Mouse (Mus musculus) MEL (cell line): ENCODE data around the gene Ipo7. TPM values are rescaled to one million over a fixed set of nuclear protein-coding genes. Genes with fewer than 3 reads are reported as not detected.

Experiments used
- DNase-seq: peaks from one replicate; pipeline ENCODE4 v3.0.0; 2011; ENCODE audit warnings: low read depth, low spot score
- H3K27ac ChIP-seq: 2 replicates; pipeline ENCODE4 v1.5.1; 2012; ENCODE audit warnings: low read depth, mild to moderate bottlenecking, control low read depth, low read length, moderate library complexity; ENCODE audit not compliant: control insufficient read depth
- H3K27me3 ChIP-seq, 2 experiments: fragments of 150-350 bp in 1 of 2; sonication (generic) in 1 of 2; 2 replicates each; pipeline ENCODE4 v1.6.1; 2012; ENCODE audit warnings: low read length in 2 of 2, mild to moderate bottlenecking in 2 of 2, improper control_type of control experiment in 1 of 2, moderate library complexity in 1 of 2; ENCODE audit not compliant: insufficient read depth in 2 of 2, control insufficient read depth in 1 of 2
- H3K36me3 ChIP-seq, 2 experiments: 2 replicates each; pipeline ENCODE4 v1.6.1; 2012 to 2014; ENCODE audit warnings: low read length in 2 of 2, improper control_type of control experiment in 1 of 2, inconsistent platforms in 1 of 2, mild to moderate bottlenecking in 1 of 2; ENCODE audit not compliant: insufficient read depth in 2 of 2, control insufficient read depth in 1 of 2
- H3K4me1 ChIP-seq, 2 experiments: fragments of 150-350 bp in 1 of 2; sonication (generic) in 1 of 2; 2 replicates each; pipeline ENCODE4 v1.6.1; 2012; ENCODE audit warnings: low read length in 2 of 2, improper control_type of control experiment in 1 of 2, mild to moderate bottlenecking in 1 of 2; ENCODE audit not compliant: insufficient read depth in 2 of 2, control insufficient read depth in 1 of 2
- H3K4me3 ChIP-seq, 2 experiments: fragments of 150-350 bp in 1 of 2; sonication (generic) in 1 of 2; 2 replicates each; pipeline ENCODE4 v1.5.1; 2012; ENCODE audit warnings: low read depth in 2 of 2, low read length in 2 of 2, mild to moderate bottlenecking in 2 of 2, moderate library complexity in 2 of 2, control low read depth in 1 of 2, improper control_type of control experiment in 1 of 2; ENCODE audit not compliant: control insufficient read depth in 1 of 2, insufficient read depth in 1 of 2
- H3K79me2 ChIP-seq: 2 replicates; pipeline ENCODE4 v1.6.1; 2012; ENCODE audit warnings: mild to moderate bottlenecking, low read length, moderate library complexity; ENCODE audit not compliant: control insufficient read depth, poor library complexity, insufficient read depth
- H3K9ac ChIP-seq: 2 replicates; pipeline ENCODE4 v1.6.1; 2012; ENCODE audit warnings: low read depth, mild to moderate bottlenecking, control low read depth, low read length, moderate library complexity; ENCODE audit not compliant: control insufficient read depth, poor library complexity, severe bottlenecking
- H3K9me3 ChIP-seq: fragments of 150-350 bp; sonication (generic); replicated peaks from 2 replicates; pipeline ENCODE4 v1.6.1; 2012; ENCODE audit warnings: mild to moderate bottlenecking, low read length, improper control_type of control experiment, moderate library complexity; ENCODE audit not compliant: insufficient read depth
- BHLHE40 ChIP-seq: IDR thresholded peaks from 2 replicates; pipeline ENCODE4 v1.6.1; 2012; ENCODE audit warnings: low read depth, mild to moderate bottlenecking, inconsistent platforms, low read length, improper control_type of control experiment, borderline replicate concordance
- CHD1 ChIP-seq: IDR thresholded peaks from 2 replicates; pipeline ENCODE4 v1.6.1; 2012; ENCODE audit warnings: low read depth, mild to moderate bottlenecking, inconsistent platforms, low read length, improper control_type of control experiment
- E2F4 ChIP-seq: IDR thresholded peaks from 2 replicates; pipeline ENCODE4 v1.6.1; 2011; ENCODE audit warnings: low read depth, low read length, improper control_type of control experiment, borderline replicate concordance
- ELF1 ChIP-seq: IDR thresholded peaks from 2 replicates; pipeline ENCODE4 v1.6.1; 2014; ENCODE audit warnings: low read depth, mild to moderate bottlenecking, inconsistent platforms, low read length, improper control_type of control experiment, moderate library complexity
- EP300 ChIP-seq, 2 experiments: IDR thresholded peaks; 2 replicates each; pipeline ENCODE4 v1.6.1; 2011; ENCODE audit warnings: improper control_type of control experiment in 2 of 2, low read length in 2 of 2, low read depth in 1 of 2, mild to moderate bottlenecking in 1 of 2
- ETS1 ChIP-seq: IDR thresholded peaks from 2 replicates; pipeline ENCODE4 v1.6.1; 2012; ENCODE audit warnings: low read depth, mild to moderate bottlenecking, inconsistent platforms, low read length, improper control_type of control experiment, moderate library complexity
- GABPA ChIP-seq: IDR thresholded peaks from 2 replicates; pipeline ENCODE4 v1.6.1; 2012; ENCODE audit warnings: low read depth, mild to moderate bottlenecking, inconsistent platforms, low read length, improper control_type of control experiment, moderate library complexity
- GATA1 ChIP-seq: IDR thresholded peaks from 2 replicates; pipeline ENCODE4 v1.6.1; 2011; ENCODE audit warnings: low read depth, low read length, improper control_type of control experiment
- HCFC1 ChIP-seq: IDR thresholded peaks from 2 replicates; pipeline ENCODE4 v1.6.1; 2012; ENCODE audit warnings: low read depth, mild to moderate bottlenecking, inconsistent platforms, low read length, improper control_type of control experiment, moderate library complexity
- MAX ChIP-seq: IDR thresholded peaks from 2 replicates; pipeline ENCODE4 v1.6.1; 2011; ENCODE audit warnings: low read length, improper control_type of control experiment
- MAZ ChIP-seq: IDR thresholded peaks from 2 replicates; pipeline ENCODE4 v1.6.1; 2012; ENCODE audit warnings: low read depth, mild to moderate bottlenecking, inconsistent platforms, low read length, improper control_type of control experiment
- MEF2A ChIP-seq: IDR thresholded peaks from 2 replicates; pipeline ENCODE4 v1.6.1; 2014; ENCODE audit warnings: low read depth, mild to moderate bottlenecking, inconsistent platforms, low read length, improper control_type of control experiment; ENCODE audit not compliant: poor library complexity, insufficient replicate concordance, severe bottlenecking; ENCODE audit errors: extremely low read depth
- MXI1 ChIP-seq: IDR thresholded peaks from 2 replicates; pipeline ENCODE4 v1.6.1; 2011; ENCODE audit warnings: mild to moderate bottlenecking, low read depth, low read length, improper control_type of control experiment
- MYC ChIP-seq: IDR thresholded peaks from 2 replicates; pipeline ENCODE4 v1.6.1; 2011; ENCODE audit warnings: low read depth, mild to moderate bottlenecking, low read length, improper control_type of control experiment, moderate library complexity
- NRF1 ChIP-seq: IDR thresholded peaks from 2 replicates; pipeline ENCODE4 v1.6.1; 2014; ENCODE audit warnings: low read depth, mild to moderate bottlenecking, inconsistent platforms, low read length, improper control_type of control experiment, moderate library complexity; ENCODE audit not compliant: poor library complexity, insufficient read depth, severe bottlenecking
- POLR2A ChIP-seq, 2 experiments: IDR thresholded peaks; 2 replicates each; pipeline ENCODE4 v1.6.1; 2011 to 2012; ENCODE audit warnings: low read length in 2 of 2, mild to moderate bottlenecking in 2 of 2, control low read depth in 1 of 2, improper control_type of control experiment in 1 of 2, low read depth in 1 of 2, moderate library complexity in 1 of 2; ENCODE audit not compliant: control insufficient read depth in 1 of 2, insufficient read depth in 1 of 2, poor library complexity in 1 of 2
- RAD21 ChIP-seq: IDR thresholded peaks from 2 replicates; pipeline ENCODE4 v1.6.1; 2011; ENCODE audit warnings: mild to moderate bottlenecking, low read depth, low read length, improper control_type of control experiment
- RCOR1 ChIP-seq: IDR thresholded peaks from 2 replicates; pipeline ENCODE4 v1.6.1; 2012; ENCODE audit warnings: low read depth, mild to moderate bottlenecking, inconsistent platforms, low read length, improper control_type of control experiment
- SIN3A ChIP-seq: IDR thresholded peaks from 2 replicates; pipeline ENCODE4 v1.6.1; 2012; ENCODE audit warnings: low read length, improper control_type of control experiment, inconsistent platforms
- TAL1 ChIP-seq: IDR thresholded peaks from 2 replicates; pipeline ENCODE4 v1.6.1; 2012; ENCODE audit warnings: mild to moderate bottlenecking, inconsistent platforms, low read length, moderate library complexity, mixed read lengths
- TCF12 ChIP-seq: IDR thresholded peaks from 2 replicates; pipeline ENCODE4 v1.6.1; 2014; ENCODE audit warnings: low read depth, mild to moderate bottlenecking, inconsistent platforms, low read length, improper control_type of control experiment, moderate library complexity
- ZKSCAN1 ChIP-seq: IDR thresholded peaks from 2 replicates; pipeline ENCODE4 v1.6.1; 2012; ENCODE audit warnings: low read depth, mild to moderate bottlenecking, inconsistent platforms, low read length, improper control_type of control experiment, moderate library complexity
- ZMIZ1 ChIP-seq: IDR thresholded peaks from 2 replicates; pipeline ENCODE4 v1.6.1; 2012; ENCODE audit warnings: low read depth, mild to moderate bottlenecking, inconsistent platforms, low read length, improper control_type of control experiment, moderate library complexity
- ZNF384 ChIP-seq: IDR thresholded peaks from 2 replicates; pipeline ENCODE4 v1.6.1; 2012; ENCODE audit warnings: low read depth, mild to moderate bottlenecking, inconsistent platforms, low read length, improper control_type of control experiment
- polyA plus RNA-seq, 2 experiments: library from polyadenylated mRNA; stranded (reverse) in 1 of 2; unstranded in 1 of 2; fragments of >175 nt in 1 of 2; fragments of >200 nt in 1 of 2; gene quantifications; 2 replicates each; pipeline versions ENCODE4 v1.2.1 to v1.2.4; 2012; ENCODE audit warnings: low replicate concordance in 2 of 2, low read depth in 1 of 2; ENCODE audit not compliant: insufficient read length in 2 of 2, insufficient read depth in 1 of 2, missing spikeins in 1 of 2
- total RNA-seq: library from RNA; depleted of rRNA; stranded (reverse); fragments of 300-350 nt; gene quantifications from 2 replicates; pipeline ENCODE4 v1.2.3, GENCODE M21; 2012

Ipo7 gene
- total and polyA plus RNA-seq, 3 experiments: 111 to 172 (median 145) TPM

- no peaks in the 10 kb centered on the region for H3K9me3 ChIP-seq
- no peaks in the 10 kb centered on the region for H3K27me3 ChIP-seq
- peaks cover 0 to 4% of the 10 kb centered on the region in 2 experiments; a peak in 2 of 4 replicates for H3K4me1 ChIP-seq
- H3K9ac ChIP-seq: no peak overlapping the region
- H3K27ac ChIP-seq: 0 out of 2 replicates have a peak overlapping the region, but pooled peaks have one; percentile 29
- no peak overlapping the region for H3K4me3 ChIP-seq
- peaks cover 11% of the 10 kb centered on the region for H3K79me2 ChIP-seq
- H3K36me3 ChIP-seq: peaks cover 0 to under 1% of the 10 kb centered on the region in 2 experiments; a peak in 1 of 4 replicates
- peak; percentile 77 for DNase-seq
- TF ChIP-seq POLR2A (IDR thresholded peaks at IDR 0.05; ENCODE audit: control insufficient read depth in 1 of 2, insufficient read depth in 1 of 2, low read depth in 1 of 2, low read length in 2 of 2, poor library complexity in 1 of 2) (no peak), RAD21 (no peak), ETS1 (peak; percentile 64), MEF2A (no peak), HCFC1 (peak; percentile 58; the same call in 1 of the 2 replicates), GABPA (no peak), MYC (no peak), RCOR1 (peak; percentile 81), TCF12 (peak; percentile 33; the same call in 1 of the 2 replicates), ZNF384 (no peak; the same call in 1 of the 2 replicates), ELF1 (peak; percentile 35; the same call in 1 of the 2 replicates), NRF1 (no peak), MAZ (peak; percentile 86), GATA1 (peak; percentile 64), BHLHE40 (no peak), TAL1 (no peak), EP300 (IDR thresholded peaks at IDR 0.05; ENCODE audit: low read depth in 1 of 2, low read length in 2 of 2) (peak; percentile 62 to 67)
- TF ChIP-seq, all 39 proteins: peak for 8
Observed at GRCm38 (mm10) chr7:110014272-110014671, 3.8 kb upstream of the Ipo7 start.

DNA sequence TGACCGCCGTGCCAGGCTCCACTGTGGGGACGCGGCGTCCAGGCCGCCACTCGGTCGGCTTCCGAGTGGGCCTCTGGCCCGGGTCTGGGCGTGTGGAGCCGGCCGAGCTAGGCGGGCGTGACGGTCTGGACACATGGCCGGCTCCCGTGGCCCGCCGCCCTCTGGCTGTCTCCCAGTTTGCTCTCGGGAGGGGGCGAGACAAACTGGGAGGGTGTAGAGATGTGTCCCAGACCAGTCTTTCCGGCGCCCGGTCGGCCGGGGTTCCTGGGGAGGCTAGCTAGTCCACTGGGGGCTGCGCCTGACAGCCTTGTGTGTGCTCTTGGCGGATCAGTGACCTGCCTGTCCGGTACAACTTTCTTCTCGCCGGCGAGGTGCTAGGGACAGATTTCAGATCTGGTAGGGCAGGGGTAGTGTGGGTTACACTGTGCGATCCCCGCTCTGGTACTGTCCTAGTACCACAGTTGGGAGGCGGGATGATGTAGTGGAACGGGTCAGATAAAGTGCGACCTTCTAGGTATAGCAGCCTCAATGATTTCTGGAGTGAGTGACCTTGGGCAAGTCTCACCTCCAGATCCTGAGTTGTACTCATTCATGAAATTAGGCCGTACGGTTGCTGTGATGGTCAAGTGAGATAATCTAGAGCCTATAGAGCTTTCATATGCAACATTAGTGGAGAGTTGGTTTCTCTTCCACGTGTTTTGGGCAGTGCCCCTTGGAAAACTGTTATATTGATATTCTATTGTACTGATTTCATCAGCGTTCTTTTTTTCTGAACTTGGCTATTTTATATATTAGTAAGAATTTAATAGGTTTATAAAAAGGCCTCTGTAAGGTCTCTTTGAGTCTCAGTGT, 783 bp downstream of the Ipo7 start:
- peak overlapping the region; percentile 61 to 96 for H3K4me3 ChIP-seq
- peak; percentile 72 for DNase-seq
- peak in 1 of 2 experiments; percentile 44; a peak in 1 of 4 replicates for TF ChIP-seq POLR2A (IDR thresholded peaks at IDR 0.05; ENCODE audit: control insufficient read depth in 1 of 2, insufficient read depth in 1 of 2, low read depth in 1 of 2, low read length in 2 of 2, poor library complexity in 1 of 2)
- peak; percentile 48; the same call in 1 of the 2 replicates for TF ChIP-seq CHD1
- peak in 1 of 2 experiments; percentile 25; a peak in 1 of 4 replicates for TF ChIP-seq EP300 (IDR thresholded peaks at IDR 0.05; ENCODE audit: low read depth in 1 of 2, low read length in 2 of 2)
- TF ChIP-seq MYC: peak; percentile 91
- TF ChIP-seq BHLHE40: no peak
- peak; percentile 77 for TF ChIP-seq MAX
- no peak for TF ChIP-seq TCF12
- TF ChIP-seq SIN3A: peak; percentile 73
- 0 out of 2 replicates have a peak, but pooled peaks have one; percentile 12 for TF ChIP-seq ZMIZ1
- no peak for TF ChIP-seq E2F4
- TF ChIP-seq MXI1: peak; percentile 98
- TF ChIP-seq GATA1: peak; percentile 64
- no peak for TF ChIP-seq RAD21
- TF ChIP-seq ZKSCAN1: no peak
- TF ChIP-seq, all 39 proteins: peak for 9
- peak overlapping the region; percentile 100 for H3K9ac ChIP-seq
- peaks cover 49% of the 10 kb centered on the region for H3K79me2 ChIP-seq
- H3K9me3 ChIP-seq: no peaks in the 10 kb centered on the region
- H3K36me3 ChIP-seq: peaks cover 28 to 35% of the 10 kb centered on the region in 2 experiments
- H3K27me3 ChIP-seq: no peaks in the 10 kb centered on the region
- peaks cover 8 to 9% of the 10 kb centered on the region in 2 experiments for H3K4me1 ChIP-seq
- H3K27ac ChIP-seq: peak overlapping the region; percentile 85
